ENCODE assay signal across 12 mouse cellular contexts in genomic region chr6:118285246-118285645, GRCm38 (mm10).
"Had no signal": no experiment of that assay in that cellular context is flagged by ENCODE, and none has a peak within 500 bp of the region (broad histone marks: within the 10 kb centered on the region; RNA-seq: fewer than 3 reads in every experiment).

No protein-coding gene starts in this region.

- DNase-seq: gastrocnemius, postnatal 14 days; gastrocnemius, postnatal 36 days; heart, adult 2 months; heart, postnatal 14 days; heart, postnatal 36 days; kidney, adult 11 months; kidney, adult 2 months; kidney, adult 9 months; kidney, postnatal 14 days; kidney, postnatal 36 days; layer of hippocampus, adult 9-11 months; layer of hippocampus, postnatal 36 days had no signal
